Mouse (Mus musculus) erythroblast, embryonic 14.5 days (primary cell): Measurements from ENCODE around the gene Fgfr2. TPM values are rescaled to one million over a fixed set of nuclear protein-coding genes. Genes with fewer than 3 reads are reported as not detected.
"Not testable (repeated sequence)": the region's sequence is repeated elsewhere in the genome, so short reads cannot be mapped to it uniquely, and the experiment has no call there.

ENCODE experiments used
- H3K27me3 ChIP-seq: 2 replicates; pipeline ENCODE4 v1.6.1; 2012; ENCODE audit warnings: inconsistent platforms; ENCODE audit not compliant: control insufficient read depth
- H3K36me3 ChIP-seq: 2 replicates; pipeline ENCODE4 v1.6.1; 2012; ENCODE audit warnings: mild to moderate bottlenecking, inconsistent platforms; ENCODE audit not compliant: control insufficient read depth
- H3K4me1 ChIP-seq: 2 replicates; pipeline ENCODE4 v1.6.1; 2012; ENCODE audit warnings: inconsistent platforms; ENCODE audit not compliant: control insufficient read depth
- H3K4me3 ChIP-seq: replicated peaks from 2 replicates; pipeline ENCODE3; 2012; ENCODE audit warnings: moderate library complexity, mild to moderate bottlenecking, inconsistent platforms
- H3K9me3 ChIP-seq: 2 replicates; pipeline ENCODE4 v1.6.1; 2012; ENCODE audit warnings: low read length, inconsistent platforms, mixed read lengths; ENCODE audit not compliant: control insufficient read depth
- GATA1 ChIP-seq: IDR thresholded peaks from 2 replicates; pipeline ENCODE4 v1.6.1; 2012; ENCODE audit warnings: low read length, inconsistent platforms, mixed read lengths
- TAL1 ChIP-seq: IDR thresholded peaks from 3 replicates; pipeline ENCODE4 v1.6.1; 2012; ENCODE audit warnings: low read length, inconsistent platforms, mixed read lengths
- polyA plus RNA-seq: library from polyadenylated mRNA; stranded (reverse); fragments of >175 nt; gene quantifications from 2 replicates; pipeline ENCODE4 v1.2.3, GENCODE M21; 2012

Gene Fgfr2
- polyA plus RNA-seq, 1 experiment, result not detected

DNA sequence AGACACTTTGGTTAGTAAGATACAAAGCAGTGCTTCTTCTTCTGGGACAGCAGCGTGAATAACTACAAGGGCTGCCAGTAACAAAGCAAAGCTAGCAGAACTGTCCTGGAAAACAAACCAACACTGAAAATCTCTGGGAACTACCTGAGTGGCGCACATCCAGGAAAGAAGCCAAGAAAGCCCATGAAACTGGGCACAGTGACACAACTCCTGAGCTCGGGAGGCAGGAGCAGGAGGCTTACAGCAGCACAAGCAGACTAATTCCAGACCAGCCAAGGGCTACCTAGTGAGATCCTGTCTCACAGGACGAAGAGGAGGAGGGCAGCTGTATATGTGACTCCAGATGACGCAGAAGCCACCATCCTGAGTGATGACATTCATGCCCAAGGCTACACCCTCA lies 676.3 kb downstream of the Fgfr2 start:
- Histone ChIP-seq H3K4me3 (no peak overlapping the region), H3K9me3 (0 out of 2 replicates have a peak, but pooled peaks cover 2% of the 10 kb centered on the region), H3K27me3 (no peaks in the 10 kb centered on the region), H3K36me3 (no peaks in the 10 kb centered on the region), H3K4me1 (peaks cover 3% of the 10 kb centered on the region)
- TF ChIP-seq TAL1, result no peak
- no peak for TF ChIP-seq GATA1

DNA sequence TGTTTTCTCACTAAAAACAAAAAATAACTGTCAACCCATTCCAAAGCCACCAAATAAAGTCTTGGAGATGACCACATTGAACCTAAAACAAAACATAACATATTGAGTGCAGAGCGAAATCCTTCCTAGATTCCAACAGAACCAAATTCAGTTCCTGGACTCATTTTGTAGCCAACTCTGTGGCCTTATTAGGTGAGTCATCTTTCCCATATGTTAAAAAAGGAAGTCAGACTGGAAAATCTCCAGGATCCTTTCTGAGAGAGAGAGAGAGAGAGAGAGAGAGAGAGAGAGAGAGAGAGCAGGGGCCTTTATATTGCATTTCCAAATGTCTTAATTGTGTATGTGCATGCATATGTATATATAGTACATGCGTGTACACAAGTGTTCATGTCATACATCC lies 678.9 kb downstream of the Fgfr2 start:
- no peaks in the 10 kb centered on the region for H3K9me3 ChIP-seq
- H3K27me3 ChIP-seq, result no peaks in the 10 kb centered on the region

DNA sequence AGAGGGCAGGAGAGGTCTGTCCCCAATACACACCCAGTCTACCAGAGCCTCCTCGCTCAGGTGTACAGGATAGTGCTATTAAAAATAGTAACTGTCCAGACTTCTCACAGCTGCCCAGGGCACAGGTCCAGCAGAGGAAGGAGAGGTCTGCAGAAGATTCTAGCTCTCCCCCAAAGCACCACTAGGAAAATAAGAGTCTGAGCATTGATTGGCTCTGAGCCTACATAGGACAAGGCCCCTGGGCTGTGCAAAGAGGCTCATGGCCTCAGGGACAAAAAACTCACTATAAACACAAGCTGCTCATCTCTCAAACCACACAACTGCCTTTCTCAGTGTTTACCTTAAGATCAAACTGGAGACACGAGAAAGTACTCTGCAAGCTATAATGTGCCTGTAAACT lies 679.4 kb downstream of the Fgfr2 start:
- Histone ChIP-seq H3K4me3 (no peak overlapping the region), H3K9me3 (no peaks in the 10 kb centered on the region), H3K27me3 (no peaks in the 10 kb centered on the region), H3K4me1 (peaks cover 3% of the 10 kb centered on the region), H3K36me3 (no peaks in the 10 kb centered on the region)
- TF ChIP-seq GATA1 (no peak), TAL1 (no peak)

More for the DNA sequence above, 678.9 kb downstream of the Fgfr2 start:
- Histone ChIP-seq H3K4me3 (no peak overlapping the region), H3K4me1 (peaks cover 3% of the 10 kb centered on the region), H3K36me3 (no peaks in the 10 kb centered on the region)
- TF ChIP-seq GATA1 (no peak), TAL1 (no peak)

DNA sequence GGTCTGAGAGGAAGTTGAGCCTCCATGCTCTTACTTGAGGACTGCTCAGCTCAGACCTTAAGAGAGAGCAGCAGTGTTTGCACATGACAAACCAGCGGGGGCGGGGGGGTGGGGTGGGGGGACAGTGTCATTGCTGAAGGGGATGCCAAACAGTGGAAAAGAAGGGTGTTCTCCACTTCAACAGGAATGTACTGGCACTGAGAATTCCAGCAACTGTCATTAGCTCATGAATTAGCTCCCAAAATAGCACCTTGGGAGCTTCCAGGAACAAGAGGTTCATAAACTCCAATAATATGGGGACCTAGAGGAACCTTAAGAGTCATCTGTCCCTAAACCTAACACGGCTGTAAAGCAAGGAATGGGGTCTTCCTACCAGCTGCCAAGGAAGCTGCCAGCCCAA lies 680.0 kb downstream of the Fgfr2 start:
- no peaks in the 10 kb centered on the region for H3K27me3 ChIP-seq
- TF ChIP-seq GATA1, result no peak
- TF ChIP-seq TAL1, result no peak
- no peaks in the 10 kb centered on the region for H3K9me3 ChIP-seq
- H3K36me3 ChIP-seq, result no peaks in the 10 kb centered on the region
- no peak overlapping the region for H3K4me3 ChIP-seq
- H3K4me1 ChIP-seq, result peaks cover 3% of the 10 kb centered on the region

DNA sequence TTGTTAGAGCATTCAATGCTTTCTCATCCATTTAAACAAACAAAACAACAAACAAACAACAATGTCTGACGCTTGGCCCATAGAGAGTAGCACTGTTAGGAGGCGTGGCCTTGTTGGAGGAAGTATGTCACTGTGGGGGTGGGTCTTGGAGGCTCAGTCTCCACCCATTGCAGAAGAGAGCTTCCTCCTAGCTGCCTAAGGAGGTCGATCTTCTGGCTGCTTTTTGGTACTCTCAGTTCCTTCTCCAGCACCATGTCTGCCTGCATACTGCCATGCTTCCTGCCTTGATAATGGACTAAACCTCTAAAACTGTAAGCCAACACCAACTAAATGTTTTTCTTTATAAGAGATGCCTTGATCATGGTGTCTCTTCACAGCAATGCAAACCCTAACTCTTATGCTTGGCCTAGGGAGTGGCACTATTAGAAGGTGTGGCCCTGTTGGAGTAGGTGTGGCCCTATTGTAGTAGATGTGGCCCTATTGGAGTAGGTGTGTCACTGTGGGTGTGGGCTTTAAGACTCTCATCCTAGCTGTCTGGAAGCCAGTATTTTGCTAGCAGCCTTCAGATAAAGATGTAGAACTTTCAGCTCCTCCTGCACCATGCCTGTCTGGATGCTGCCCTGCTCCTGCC lies 680.9 kb downstream of the Fgfr2 start:
- not testable (repeated sequence) for H3K27me3 ChIP-seq, H3K36me3 ChIP-seq, H3K4me1 ChIP-seq, H3K4me3 ChIP-seq, H3K9me3 ChIP-seq

DNA sequence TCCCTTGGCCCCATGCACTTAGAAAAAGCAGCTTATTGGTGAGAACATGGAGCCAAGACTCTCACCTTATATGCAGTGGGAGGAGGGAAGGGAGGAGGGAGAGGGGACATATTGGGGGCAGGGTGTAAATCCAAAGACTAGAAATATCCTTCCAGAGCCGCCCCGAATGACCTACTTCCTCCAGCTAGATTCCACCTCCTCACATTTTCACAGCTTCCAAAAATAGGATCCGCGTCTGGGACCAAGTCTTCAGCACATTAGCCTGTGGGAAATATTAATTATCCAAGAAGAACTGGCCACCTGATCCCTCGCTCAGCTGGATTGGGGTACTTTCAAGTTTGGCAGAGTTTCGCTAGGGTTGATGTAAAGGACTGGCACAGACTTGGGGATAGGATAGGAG lies 683.2 kb downstream of the Fgfr2 start:
- Histone ChIP-seq H3K4me1 (peaks cover 3% of the 10 kb centered on the region), H3K27me3 (no peaks in the 10 kb centered on the region), H3K4me3 (no peak overlapping the region), H3K36me3 (no peaks in the 10 kb centered on the region), H3K9me3 (no peaks in the 10 kb centered on the region)
- TF ChIP-seq GATA1 (no peak), TAL1 (no peak)

DNA sequence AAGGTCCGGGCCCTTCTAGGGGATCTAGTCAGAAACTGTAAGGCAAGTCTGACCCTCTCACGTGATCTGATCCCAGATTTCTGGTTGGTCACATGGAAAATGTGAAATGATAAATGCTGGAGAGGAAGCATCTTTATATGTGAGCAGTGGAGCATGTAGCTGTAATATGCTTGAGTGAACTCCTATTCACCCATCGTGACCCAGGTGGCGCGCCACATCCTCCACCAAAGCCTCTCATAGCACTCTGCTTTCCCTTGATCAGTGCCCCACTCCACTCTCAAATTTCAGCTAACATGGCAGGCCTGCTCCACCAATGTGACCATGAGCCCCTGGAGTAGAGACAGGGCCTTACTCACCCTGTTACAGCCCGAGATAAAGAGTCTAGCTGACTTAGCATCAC lies 685.1 kb downstream of the Fgfr2 start:
- Histone ChIP-seq H3K27me3 (no peaks in the 10 kb centered on the region), H3K9me3 (no peaks in the 10 kb centered on the region), H3K36me3 (no peaks in the 10 kb centered on the region), H3K4me3 (no peak overlapping the region), H3K4me1 (peaks cover 3% of the 10 kb centered on the region)
- TF ChIP-seq GATA1 (no peak), TAL1 (no peak)

DNA sequence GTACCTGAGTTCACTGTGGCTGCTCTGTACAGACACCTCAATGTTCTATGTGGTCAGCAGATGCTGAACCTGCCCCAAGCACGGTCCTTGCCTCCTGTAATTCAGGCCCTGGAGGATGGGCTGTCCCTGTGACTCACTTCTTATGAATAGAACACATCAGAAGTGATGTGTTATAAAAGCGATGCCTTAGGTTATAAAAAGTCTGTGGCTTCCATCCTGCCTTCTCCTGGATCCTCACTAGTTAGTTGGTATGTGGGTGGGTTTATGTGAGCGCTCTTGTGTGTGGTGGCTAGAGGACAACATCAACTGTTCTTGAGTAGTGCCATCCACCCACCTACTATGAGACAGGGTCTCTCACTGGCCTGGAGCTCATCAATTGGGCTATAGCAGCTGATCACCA lies 685.7 kb downstream of the Fgfr2 start:
- TF ChIP-seq GATA1 (no peak), TAL1 (no peak)

DNA sequence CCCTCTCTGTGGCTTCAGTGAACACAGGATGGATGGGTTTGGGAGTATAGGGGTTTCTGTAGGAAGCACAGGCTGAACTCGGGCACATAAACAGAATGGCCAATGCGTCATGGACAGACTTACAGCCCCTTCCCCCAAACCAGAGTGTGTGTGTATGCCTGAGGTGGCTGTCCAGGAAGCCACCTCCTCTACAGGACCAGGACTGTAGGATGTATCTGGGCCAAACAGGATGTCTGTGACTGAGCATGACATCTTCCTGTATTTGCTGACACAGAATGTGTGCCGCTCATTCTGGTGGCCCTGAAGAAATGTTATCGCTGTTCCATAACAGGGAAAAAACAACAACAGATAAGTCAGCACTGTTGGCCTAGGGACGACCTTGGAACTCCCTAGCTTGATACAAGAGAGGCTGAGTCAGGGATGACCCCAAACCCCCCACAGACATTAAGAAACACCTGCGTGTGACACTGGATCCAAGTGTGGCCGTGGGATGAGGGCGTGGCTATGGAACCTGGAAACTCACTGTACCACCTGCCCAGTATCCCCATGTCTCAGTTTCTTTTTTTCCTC lies 687.6 kb downstream of the Fgfr2 start:
- no peaks in the 10 kb centered on the region for H3K4me1 ChIP-seq
- TF ChIP-seq TAL1 (no peak), GATA1 (no peak)
- H3K4me3 ChIP-seq, result no peak overlapping the region
- no peaks in the 10 kb centered on the region for H3K36me3 ChIP-seq
- H3K9me3 ChIP-seq, result peaks cover 5% of the 10 kb centered on the region
- H3K27me3 ChIP-seq, result no peaks in the 10 kb centered on the region; the same call in 1 of the 2 replicates

More for the DNA sequence above, 685.7 kb downstream of the Fgfr2 start:
- Histone ChIP-seq H3K36me3 (no peaks in the 10 kb centered on the region), H3K27me3 (no peaks in the 10 kb centered on the region), H3K4me3 (no peak overlapping the region), H3K9me3 (no peaks in the 10 kb centered on the region), H3K4me1 (peaks cover 3% of the 10 kb centered on the region)

DNA sequence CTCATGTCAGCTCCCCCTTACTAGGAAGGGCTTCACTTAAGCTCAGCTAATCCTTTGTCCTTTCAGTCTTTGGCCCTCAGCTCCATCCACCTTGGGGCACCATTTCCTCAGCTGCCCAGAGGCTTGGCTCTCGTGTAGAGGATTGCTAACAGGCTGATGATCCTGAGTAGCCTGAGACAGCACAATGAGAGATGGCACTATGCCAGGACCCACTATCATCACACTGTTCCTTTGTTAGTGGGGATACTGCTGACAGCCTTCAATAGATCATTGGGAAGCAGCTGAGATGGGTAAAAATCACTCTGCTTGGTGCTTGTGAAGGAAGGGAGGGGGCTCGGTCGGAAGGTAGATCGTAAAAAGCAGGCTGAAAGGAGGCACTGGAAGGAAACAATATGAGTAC lies 693.8 kb downstream of the Fgfr2 start:
- Histone ChIP-seq H3K4me3 (no peak overlapping the region), H3K36me3 (no peaks in the 10 kb centered on the region), H3K4me1 (no peaks in the 10 kb centered on the region), H3K9me3 (peaks cover 5% of the 10 kb centered on the region), H3K27me3 (no peaks in the 10 kb centered on the region; the same call in 1 of the 2 replicates)
- no peak for TF ChIP-seq TAL1
- no peak for TF ChIP-seq GATA1
